Mouse (Mus musculus) G1E (cell line): ENCODE data around the gene Tlk2.

Experiments used
- CTCF ChIP-seq: IDR thresholded peaks from 2 replicates; pipeline ENCODE4 v1.5.1; 2012; ENCODE audit warnings: low read depth, low read length, inconsistent platforms, mixed read lengths
- GATA1 ChIP-seq: IDR thresholded peaks from 2 replicates; pipeline ENCODE4 v1.6.1; 2012; ENCODE audit warnings: borderline replicate concordance, low read length, inconsistent platforms, mixed read lengths
- POLR2AphosphoS5 ChIP-seq: IDR thresholded peaks from 2 replicates; pipeline ENCODE4 v1.6.1; 2012; ENCODE audit warnings: low read depth, low read length, inconsistent platforms; ENCODE audit not compliant: insufficient replicate concordance
- TAL1 ChIP-seq: conservative IDR thresholded peaks from 2 replicates; pipeline ENCODE4 v1.6.1; 2012; ENCODE audit warnings: low read depth, low read length, inconsistent platforms, mixed read lengths

- TF ChIP-seq CTCF (no peak), GATA1 (no peak), TAL1 (no peak), POLR2AphosphoS5 (no peak)
Observed at GRCm38 (mm10) chr11:105166780-105167179, 11.8 kb upstream of the Tlk2 start.
